Mouse (Mus musculus) neutrophil, adult 65 days (primary cell): ENCODE results near the gene Plekhg1. TPM values are rescaled to one million over a fixed set of nuclear protein-coding genes. Genes with fewer than 3 reads are reported as not detected.

Source experiments
- total RNA-seq: library from RNA; stranded (reverse); gene quantifications from 2 replicates; pipeline ENCODE4 v1.2.4, GENCODE M21; 2023

Plekhg1 gene
- total RNA-seq = 17.1 and 24.3 TPM in 2 replicates

DNA sequence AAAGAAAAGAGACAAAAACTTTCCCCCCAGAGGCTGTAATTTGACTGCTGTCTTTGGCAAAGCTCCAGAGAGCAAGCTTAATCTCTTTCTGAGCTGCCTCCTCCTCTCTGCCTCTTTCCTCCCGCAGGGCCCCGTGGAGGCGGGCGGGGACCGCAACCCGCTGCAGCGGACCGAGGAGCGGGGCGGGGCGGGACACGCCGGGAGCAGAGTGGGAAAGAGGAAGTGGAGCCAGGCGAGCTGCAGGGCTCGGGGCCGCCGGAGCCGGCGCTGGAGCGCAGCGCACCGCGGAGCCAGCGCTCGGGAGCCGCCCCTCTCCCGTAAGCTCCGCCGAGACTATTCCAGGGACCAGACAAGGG is at the start of gene Plekhg1:
Plekhg1 (plus strand) TSS at position 217 of the 356 bp plus-strand sequence.

DNA sequence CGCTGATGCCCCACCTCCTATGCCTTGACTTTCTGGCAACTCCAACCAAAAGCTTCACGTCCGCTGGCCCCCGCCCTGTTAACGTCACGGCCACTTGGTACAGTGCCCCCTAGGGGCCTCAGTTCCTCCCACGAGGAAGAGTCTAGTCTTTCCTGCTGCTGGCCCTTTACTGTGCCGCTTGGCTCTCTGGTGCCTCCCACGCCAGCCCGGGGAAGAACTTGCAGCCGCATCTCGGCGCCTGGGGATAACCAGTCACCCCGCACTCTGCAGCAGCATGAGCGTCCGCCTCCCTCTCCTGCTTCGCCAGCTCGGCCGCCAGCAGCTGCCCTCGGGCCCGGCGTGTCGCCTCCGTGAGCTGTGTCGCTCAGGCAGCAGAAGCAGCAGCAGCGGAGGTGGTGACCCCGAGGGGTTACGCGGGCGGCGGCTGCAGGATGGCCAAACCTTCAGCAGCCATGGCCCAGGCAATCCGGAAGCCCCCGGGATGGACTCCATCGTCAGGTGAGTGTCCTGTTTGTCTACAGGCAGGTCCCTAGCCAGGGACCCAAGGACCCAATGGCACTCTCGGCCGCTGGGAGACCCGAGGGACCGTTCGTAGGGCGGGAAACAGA is 232.9 kb downstream of the Plekhg1 start, which contains the start of gene Mthfd1l:
Mthfd1l (plus strand) TSS at position 138 of the 608 bp plus-strand sequence.

Other genes with a start within 250 kb of the Plekhg1 start
- gene Iyd, start 200.1 kb upstream of the Plekhg1 start, total RNA-seq = not detected in 2 replicates
- gene Mthfd1l, start 232.8 kb downstream of the Plekhg1 start, total RNA-seq = 11.5 and 17.6 TPM in 2 replicates